Mouse (Mus musculus) kidney, postnatal 10 days (tissue): ENCODE measurements at regions not wholly inside any gene's neighbourhood (a gene's known extent, or its start where the extent isn't known, plus 50 kb on each side); places are given as distances from the start of the nearest gene placed in this dataset.
"Not testable (repeated sequence)": the region's sequence is repeated elsewhere in the genome, so short reads cannot be mapped to it uniquely, and the experiment has no call there.

Experiments
- DNase-seq: peaks from one replicate; pipeline ENCODE4 v3.0.0; 2021; ENCODE audit warnings: mixed read lengths

DNA sequence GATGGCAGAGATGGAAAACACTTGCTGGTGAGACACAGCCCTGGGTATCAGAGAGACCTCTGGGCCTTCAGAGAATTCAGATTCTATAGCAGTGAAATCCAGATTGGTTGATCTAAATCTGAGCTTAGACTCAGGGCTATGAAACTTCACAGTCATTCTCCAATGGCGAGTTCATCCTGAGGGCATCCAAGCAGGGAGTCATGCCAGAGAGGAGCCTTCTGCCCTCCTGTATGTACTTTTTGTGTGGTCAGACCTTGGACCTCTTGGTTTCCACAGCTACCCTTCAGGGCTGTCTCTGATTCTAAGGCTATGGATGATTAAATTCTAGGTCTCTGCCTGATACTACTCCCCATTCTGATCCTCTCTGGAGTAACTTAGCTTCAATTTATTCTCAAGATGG is 122.0 kb upstream of the Mettl15 start:
- DNase-seq, result no peak

DNA sequence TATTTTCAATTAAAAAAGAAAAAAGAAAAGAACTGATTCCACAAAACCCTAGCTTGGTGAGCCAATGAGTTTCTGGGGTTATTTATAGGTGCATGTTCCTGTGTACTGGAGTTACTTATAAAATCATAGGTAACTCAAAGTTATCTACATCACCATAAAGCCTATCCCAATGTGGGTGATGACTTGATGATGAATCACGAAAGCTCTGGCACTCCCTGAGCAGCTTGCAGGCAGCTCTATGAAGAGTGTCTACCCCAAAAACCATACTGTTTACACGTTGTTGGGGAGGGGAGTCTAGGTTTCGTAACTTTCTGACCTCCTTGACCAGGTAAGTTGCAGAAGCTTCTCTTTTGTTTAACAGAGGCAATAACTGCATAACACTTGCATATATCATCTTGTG is 123.7 kb upstream of the Mettl15 start:
- DNase-seq, result no peak

DNA sequence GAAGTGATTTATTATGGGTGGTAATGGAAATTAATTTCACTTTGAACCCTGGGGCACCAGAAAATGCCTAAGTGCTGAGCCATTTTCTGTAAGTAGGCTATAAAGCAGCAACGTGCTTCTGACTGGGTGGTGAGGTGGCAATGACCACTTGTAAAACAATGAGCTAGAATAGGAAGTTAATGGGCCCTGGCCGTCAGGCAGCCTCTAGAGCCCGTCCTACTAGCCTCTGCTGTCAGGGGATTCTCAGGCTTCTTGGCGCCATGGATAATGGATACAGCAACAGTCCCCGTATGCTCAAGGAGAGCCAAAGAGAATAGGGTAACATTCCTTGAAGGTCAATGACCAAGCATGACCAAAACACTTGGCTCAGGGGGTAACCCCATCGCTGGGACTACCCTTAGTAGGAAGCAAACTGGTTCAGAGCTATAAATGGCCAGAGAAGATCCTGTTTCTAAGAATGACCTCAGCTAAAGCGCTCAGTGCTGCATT is 126.1 kb upstream of the Mettl15 start:
- no peak for DNase-seq

DNA sequence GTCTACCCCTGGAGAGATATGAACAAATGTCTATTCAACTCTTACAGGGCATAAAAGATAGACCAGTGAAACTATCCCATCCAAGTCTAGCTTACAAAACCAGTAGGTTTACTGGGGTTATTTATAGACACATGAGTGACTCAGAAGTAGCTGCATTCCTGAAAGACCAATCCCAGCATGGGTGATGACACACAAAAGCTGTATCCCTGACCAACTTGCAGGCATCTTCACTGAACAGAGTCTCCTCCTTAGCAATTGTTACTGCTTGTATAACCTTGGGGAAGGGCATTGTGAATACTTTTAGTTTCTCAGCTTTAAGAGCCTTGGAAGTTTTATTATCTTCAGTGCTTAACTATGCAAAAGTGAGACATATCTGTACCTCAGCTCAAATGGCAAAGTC is 139.6 kb upstream of the Mettl15 start:
- DNase-seq, result no peak

DNA sequence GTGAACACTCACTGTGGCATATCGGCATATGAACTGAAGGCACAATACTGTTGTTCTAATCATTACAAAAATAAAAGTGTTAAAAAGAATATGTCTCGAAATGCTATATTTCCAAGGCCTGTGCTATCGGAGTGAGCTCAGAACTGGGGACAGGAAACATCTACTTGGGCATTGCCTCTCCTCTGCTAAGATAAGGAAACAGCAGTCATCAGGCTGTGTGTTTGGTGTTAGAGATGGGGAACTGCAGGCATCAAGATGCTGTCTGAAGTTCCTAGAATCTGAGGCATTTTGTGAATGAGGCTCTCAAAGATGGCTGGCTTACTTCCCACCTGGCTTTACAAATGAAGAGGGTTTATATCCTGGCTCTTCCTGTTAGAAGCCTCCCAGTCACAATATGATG is 150.6 kb upstream of the Mettl15 start:
- DNase-seq, result no peak

DNA sequence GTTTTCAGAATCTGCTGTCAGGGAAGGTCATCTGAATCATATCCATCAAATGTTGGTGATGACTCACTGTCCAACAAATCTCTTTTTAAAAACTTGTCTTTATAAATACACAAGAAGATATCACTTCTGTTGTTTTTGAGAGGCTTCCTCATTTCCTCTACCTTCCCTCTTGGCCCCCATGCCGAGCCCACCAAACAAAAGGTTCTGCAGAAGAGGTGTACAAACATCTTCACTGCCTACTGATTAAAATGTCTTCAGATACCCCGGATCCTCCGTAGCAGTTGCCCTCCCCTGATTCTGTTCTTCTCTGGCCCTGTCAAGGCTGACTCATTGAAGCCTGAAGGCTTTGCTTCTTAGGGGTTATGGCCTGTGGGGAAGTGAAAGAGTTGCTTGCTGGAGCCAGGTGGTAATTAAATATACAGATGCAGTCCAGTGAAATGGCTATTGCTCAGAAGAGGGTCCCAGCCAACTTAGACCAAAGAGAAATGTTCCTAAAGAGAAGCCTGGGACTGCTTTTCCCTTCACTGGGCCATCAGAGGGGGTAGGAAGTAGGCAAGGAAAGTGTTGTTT is 162.1 kb upstream of the Mettl15 start:
- no peak for DNase-seq

DNA sequence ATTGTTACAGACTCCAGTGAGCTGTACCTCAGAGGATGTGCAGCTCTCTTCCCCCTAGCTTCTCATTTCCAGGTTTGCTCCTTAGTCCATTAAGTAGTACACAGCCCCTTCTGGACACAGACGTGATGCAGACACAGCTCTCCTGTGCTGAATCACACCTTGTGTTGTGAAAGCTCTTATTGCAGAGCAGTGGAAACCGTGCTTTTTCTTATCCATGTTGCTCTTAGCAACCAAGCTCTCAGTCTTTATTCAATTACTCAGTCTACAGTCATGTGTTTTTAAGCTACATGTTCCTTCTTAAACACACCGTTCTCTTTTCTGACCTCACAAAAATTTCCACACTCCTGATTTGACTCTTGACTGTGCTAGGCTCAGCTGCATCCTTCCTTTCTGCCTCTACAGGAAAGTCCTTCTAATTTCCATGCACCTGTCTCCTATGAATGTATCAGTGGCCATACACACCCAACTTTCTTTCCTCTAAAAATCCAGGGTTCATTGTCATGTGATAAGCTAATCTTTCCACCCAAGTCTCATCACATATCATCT is 163.0 kb upstream of the Mettl15 start:
- no peak for DNase-seq

DNA sequence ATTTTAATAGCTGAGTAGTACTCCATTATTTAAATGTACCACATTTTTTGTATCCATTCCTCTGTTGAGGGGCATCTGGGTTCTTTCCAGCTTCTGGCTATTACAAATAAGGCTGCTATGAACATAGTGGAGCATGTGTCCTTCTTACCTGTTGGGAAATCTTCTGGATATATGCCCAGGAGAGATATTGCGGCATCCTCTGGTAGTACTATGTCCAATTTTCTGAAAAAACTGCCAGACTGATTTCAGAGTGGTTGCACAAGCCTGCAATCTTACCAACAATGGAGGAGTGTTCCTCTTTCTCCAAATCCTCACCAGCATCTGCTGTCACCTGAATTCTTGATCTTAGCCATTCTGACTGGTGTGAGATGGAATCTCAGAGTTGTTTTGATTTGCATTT is 181.7 kb upstream of the Mettl15 start:
- DNase-seq, result not testable (repeated sequence)

DNA sequence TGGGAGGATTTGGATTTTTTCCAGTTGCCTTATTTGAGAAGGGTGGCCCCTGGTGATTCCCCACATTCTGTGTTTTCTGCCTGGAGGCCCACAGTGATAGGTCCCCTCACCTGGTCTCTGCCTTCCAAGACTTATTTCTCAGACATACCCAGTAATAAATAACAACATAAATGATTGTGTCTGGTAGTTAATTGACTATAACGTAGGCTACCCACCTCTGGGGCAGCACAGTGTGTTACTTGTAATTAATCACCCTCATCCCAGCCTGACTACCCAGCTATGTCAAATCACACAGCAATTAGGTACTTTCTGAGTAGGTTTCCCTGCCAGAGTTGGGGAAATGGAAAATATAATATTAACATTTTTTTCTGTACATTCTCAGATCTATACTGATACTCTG is 190.2 kb upstream of the Bdnf start:
- DNase-seq, result no peak

DNA sequence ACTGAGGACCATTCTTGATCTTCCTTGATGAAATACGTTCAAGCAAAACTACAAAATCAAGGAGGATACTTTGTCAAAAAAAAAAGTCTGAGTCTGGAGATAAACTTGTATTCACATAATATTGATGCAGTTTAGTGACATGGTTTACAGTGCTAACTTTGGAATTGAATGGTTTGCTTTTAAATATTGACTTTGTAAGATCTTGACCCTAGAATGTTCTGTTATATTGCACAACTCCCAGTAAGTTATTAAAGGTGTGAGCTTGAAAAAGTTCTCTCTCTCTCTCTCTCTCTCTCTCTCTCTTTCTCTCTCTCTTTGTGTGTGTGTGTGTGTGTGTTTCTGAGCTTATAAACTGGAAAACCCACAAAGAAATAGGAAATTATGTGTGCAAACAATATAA is 186.9 kb upstream of the Bdnf start:
- DNase-seq, result no peak

DNA sequence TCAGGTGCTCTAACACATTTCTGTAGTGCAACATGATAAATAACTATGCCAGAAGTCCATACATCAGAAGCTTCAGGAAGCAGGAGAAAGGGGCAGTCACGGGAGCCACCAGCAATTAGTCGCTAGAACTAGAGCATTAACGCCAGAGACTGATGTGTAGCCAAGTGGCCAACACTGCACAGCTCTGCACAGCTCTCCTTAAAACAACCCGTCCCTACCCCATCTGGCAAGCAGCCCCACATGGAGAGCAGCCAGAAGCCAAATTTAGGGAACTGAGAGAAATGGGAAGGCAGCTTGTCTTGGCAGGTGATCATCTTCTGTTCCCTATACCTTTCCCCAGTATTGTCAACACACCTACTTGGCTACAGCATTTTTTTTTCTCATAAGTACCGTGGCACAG is 172.3 kb upstream of the Bdnf start:
- DNase-seq, result no peak

DNA sequence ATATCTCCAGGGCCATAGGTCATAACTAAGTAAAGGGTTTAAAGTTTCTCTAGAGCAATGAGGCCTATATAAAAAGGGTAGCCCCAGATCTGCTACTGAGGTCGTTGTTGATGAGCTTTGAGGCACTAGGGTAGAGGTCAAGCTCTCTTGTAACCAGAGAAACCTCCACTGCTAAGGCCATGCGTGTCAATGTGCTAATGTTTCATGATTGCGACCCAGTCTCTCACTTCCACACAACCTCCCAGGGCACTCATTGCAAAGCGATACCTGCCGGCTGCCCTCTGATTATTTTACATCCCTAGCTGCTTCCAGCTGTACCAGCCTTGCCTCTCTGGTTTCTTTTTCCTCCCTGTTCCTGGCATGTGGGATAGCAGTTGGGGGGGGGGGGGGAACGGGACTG is 169.6 kb upstream of the Bdnf start:
- DNase-seq, result no peak

DNA sequence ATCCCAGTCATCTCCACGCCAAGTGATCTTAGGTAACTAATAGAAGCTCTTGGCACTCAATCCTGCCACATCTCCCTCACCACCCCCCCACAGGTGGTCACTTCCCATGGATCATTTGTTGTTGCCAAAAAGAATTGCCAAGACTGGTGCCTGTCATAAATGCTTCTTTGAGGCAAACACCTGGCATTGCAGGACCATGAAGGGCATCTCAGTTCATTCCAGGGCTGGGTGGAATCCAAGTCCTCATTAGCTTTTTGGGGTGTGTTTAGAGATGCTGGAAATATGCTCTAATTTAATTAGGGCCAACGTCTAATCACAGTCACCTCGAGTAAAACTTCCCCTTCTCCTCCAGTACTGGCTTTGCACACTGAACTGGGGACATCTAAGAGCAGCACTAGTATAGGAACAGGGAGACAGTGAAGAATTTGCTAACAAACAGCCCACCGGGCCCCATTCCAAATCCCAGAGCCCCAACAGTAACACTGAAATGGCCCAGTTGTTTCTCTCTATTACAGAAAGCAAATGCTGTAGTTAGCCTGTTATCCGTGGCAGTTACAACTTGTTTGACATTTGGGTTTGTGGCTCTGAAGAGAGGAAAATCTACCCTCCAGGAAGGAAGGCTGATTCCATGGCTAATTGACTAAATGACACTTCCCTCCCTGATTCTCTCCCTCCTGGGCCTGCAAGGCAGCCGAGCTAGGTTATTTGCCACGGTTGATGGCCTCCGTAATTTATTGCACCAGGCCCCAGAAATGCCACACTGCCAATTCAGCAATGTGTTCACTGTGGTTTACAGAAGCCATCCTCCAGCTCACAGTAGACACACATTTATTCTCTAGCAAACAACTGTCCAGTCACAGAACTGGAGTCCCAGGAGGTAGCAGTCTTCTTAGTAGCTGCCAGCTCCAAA is 164.2 kb upstream of the Bdnf start:
- DNase-seq, result peak; percentile 13

DNA sequence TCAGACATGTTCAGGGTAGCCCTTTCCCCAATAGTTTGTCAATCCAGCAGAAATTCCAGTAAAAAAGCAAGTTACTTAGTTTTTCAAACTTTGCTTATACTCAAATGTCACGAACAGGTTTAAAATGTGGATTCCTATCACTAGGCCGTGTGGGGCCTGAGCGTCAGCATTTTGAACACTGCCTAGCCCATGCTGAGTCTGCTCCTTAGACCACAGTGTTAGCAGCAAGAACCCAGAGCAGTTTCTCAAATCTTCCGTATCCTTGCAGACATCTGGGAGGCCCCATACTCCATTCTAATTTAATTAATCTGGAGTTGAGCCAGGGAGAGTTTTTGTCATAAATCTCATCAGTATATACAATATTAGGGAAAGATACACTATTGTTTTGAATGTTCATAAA is 163.4 kb upstream of the Bdnf start:
- DNase-seq, result no peak

DNA sequence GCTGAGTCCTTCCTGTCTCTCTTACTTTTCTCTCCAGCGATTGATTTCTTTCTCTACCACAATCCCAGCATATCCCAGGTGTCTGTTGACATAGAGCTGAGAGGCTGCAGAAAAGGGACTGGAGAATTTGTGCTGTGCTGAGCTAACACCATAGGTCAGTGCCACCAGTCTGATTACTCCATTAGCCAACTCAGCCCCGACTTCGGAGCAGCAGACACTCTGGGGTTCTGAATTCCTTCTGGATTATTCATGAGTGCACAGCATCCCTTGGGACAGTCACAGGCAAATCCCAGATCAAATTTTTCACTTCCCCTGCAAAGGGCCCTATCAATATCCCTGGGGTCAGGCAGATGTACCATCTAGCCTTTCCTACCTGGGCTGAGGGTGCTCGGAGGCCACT is 155.2 kb upstream of the Bdnf start:
- no peak for DNase-seq

DNA sequence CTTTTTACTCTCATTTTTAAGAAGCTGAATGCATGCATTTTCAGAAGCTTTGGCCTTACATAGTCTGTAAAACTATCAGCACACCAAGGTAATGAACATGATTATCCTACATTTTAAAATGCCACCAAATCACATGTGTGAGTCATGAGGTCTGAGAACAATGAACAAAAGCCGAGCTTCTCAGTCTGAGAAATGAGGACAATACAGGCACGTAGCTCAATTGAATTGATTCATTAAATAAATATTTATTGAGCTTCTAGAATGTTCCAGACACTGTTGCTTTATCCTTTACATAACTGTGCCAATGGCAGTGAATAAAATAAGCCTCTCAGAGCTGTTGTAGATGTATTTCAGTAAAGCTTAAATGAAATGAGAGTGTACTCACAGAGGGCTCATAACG is 154.0 kb upstream of the Bdnf start:
- no peak for DNase-seq

DNA sequence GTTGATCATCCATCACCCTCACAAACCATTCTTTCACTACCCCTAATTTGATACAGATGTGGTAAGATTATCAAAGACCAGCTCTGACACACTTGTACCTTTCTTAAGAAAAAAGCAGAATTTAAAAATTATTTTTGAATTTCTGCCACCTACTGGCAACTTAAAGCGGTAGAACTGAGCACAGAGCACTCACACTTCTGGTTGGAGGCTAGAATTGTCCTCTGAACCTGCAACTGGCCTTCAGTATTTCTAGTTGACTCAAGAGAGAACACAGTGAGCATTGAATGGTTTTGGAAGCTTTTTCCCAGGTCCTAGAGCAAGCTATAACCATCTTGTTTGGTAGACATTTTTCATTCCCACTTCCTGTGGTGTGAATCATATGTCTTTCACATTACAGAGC is 135.0 kb upstream of the Bdnf start:
- DNase-seq, result no peak

DNA sequence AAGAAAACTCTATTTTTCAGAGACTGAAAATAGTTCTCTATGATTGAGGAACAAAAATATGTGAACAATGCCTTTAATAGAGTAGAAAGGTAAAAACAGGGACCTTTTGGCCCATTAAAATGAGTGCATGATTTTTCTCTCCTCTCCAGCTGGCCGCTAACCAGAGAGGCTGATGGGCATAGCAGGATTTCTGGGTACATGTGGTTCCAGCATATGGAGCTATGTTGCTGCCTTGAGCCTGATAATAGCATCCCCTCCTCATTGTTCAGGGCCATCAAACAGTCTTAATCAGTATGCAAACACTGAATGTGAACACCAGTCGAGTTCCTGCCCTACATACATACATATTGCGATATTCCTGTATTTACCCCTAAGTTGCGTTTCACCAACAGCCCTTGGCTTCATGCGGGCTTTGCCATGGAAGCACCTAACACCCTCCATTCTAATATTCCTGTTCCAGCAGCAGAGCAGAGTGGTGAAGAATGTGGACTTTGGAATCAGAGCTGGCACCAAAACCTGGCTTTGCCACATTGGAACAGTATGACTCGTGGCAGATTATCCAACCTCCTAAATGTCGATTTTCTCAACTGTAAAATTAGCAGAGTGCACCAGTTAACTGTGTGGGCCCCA is 127.9 kb upstream of the Bdnf start:
- no peak for DNase-seq

DNA sequence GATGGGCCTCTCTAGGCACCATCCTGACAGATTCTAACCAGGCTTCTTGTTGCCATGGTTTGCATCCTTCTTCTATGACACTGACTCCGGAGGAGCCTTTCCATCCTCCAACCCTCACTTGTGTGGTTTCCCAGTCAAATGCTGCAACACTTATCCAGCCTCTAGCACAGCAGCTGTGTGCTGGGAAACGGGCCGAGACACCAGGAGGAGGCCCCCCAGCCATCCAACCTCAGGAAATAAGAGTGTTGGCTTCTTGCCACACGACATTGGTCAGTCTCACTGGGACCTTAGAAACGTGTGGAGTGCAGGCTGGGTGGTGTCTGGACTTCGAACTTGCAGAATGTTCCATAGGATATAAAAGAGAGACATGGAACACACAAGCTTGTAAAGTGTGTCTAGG is 119.9 kb upstream of the Bdnf start:
- peak; percentile 51 for DNase-seq

DNA sequence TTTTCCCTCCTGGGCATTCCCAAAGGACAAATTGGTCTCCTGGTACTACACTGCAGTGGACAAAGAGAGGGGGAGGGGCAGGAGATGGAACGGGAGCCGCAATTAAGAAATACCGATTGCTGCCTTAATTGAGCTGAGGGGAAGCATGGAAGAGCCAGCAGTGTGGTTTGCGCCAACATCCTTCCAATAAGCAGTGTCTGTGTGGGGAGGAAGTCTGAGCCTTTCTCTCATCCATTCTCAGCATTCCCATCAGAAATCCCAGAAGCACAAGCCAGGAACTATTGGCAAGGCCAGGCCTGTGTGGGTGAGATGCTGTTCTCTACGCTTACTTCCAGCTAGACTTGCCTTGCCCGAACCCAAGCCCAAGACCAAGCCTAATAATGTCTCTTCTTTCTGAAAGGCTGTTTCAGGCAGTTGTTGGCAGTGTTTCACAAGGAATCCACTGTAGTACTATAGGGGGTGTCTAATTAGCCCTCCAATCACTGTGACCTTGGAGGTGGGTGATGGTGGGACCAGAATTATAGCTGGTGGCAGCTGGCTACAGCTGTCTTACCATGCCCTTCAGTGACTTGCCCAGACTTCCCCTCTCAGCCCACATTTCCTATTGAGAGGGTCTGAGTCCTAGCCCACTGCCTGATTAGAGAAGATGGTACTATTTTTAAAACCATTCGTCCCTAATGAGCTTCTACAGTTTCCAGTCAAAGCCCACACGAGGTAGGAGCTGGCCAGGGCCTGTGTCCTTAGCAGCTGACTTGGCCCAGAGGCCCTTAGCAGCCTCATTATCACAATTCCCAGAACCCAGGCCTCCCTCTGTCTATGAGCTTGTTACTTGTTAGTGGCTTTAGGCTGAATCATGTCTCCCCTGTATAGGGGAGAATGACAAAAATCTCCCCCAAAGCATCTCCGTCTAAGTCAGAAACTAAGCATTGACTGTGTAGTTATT is 115.1 kb upstream of the Bdnf start:
- no peak for DNase-seq

DNA sequence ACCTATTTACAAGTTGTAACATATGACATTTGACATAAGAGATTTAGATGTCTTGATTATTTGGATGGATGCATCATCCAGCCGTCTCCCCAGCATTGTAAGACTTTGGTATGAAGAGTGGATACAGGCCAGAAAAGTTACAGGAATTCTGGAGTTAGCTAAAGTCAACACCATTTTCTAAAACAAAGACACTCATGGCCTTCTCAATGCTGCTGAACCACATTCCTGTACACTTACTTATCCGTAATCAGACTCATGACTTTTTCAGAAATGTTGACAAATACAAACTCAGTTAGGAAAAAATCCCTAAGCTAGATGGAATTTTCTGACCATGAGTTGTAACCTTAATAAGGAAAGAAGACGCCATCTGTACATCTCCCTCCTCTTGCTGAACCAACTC is 111.5 kb upstream of the Bdnf start:
- no peak for DNase-seq

DNA sequence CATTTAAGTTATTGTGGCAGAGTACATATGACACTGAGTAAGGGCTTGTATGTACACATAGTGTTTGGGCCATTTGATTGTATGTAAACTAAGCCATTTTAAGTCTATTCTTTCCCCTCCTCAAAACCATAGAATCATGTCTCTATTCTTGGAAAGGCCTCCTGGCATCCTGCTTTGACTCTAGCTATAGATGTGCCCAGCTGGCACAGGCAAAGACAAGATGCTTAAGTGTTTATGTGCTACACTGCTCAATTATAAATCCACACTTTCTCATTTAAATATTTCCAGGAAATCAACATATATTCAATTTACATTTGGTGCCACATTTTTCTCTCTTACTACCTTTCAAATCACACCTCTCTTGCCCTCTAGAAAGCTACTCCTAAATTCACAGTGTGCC is 97.6 kb upstream of the Bdnf start:
- DNase-seq, result no peak

DNA sequence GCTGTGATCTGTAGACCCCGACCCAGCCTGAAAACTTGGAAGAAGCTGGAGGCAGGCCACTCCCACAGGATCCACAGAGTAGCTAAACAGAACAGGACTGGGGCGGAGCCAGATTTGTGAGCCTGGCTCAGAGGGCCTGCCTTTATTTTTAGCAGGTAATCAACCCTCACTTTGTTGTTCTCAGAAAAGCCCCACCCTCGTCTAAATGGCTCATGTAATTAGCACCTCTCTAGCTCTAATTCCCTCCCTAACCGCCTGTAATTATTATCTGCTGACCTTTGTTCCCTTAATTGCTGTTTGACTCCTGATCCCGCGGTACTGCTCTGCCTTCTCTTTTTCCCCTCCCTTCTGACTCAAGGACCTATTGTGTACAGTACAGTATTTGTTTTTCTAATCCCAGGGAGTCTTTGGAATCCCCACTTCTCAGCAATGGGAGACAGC is 95.6 kb upstream of the Bdnf start:
- no peak for DNase-seq
